Mouse (Mus musculus) myocyte (in vitro differentiated cells): Measurements from ENCODE around the gene Atn1. TPM values are rescaled to one million over a fixed set of nuclear protein-coding genes. Genes with fewer than 3 reads are reported as not detected.

ENCODE experiments used
- H3K27me3 ChIP-seq: one replicate; pipeline ENCODE4 v1.6.1; 2011; ENCODE audit not compliant: control insufficient read depth, insufficient read depth, insufficient read length
- H3K36me3 ChIP-seq: one replicate; pipeline ENCODE4 v1.6.1; 2011; ENCODE audit not compliant: control insufficient read depth, insufficient read depth
- H3K4me2 ChIP-seq: one replicate; pipeline ENCODE4 v1.6.1; 2011; ENCODE audit warnings: low read depth, control low read depth
- H3K4me3 ChIP-seq: one replicate; pipeline ENCODE4 v1.5.1; 2011; ENCODE audit warnings: mild to moderate bottlenecking, control low read depth, moderate library complexity
- H3K79me2 ChIP-seq: one replicate; pipeline ENCODE4 v1.6.1; 2011; ENCODE audit not compliant: control insufficient read depth, insufficient read depth
- H3ac ChIP-seq: one replicate; pipeline ENCODE4 v1.6.1; 2011; ENCODE audit not compliant: control insufficient read depth, insufficient read length
- CEBPB ChIP-seq: IDR thresholded peaks from 2 replicates; pipeline ENCODE4 v1.6.1; 2011; ENCODE audit warnings: mild to moderate bottlenecking, moderate library complexity; ENCODE audit not compliant: poor library complexity, insufficient read depth, severe bottlenecking
- E2F4 ChIP-seq: IDR thresholded peaks from one replicate; pipeline ENCODE4 v1.6.1; 2011; ENCODE audit warnings: mild to moderate bottlenecking, control low read depth, moderate library complexity; ENCODE audit not compliant: insufficient read depth
- MAX ChIP-seq: IDR thresholded peaks from one replicate; pipeline ENCODE4 v1.6.1; 2011; ENCODE audit warnings: low read depth, mild to moderate bottlenecking, control low read depth
- MYOD1 ChIP-seq, 3 experiments: IDR thresholded peaks; one replicate each; pipeline ENCODE4 v1.6.1; 2011; ENCODE audit warnings: control low read depth in 2 of 3, low read depth in 2 of 3, mild to moderate bottlenecking in 2 of 3, moderate library complexity in 1 of 3; ENCODE audit not compliant: insufficient read length in 2 of 3, control insufficient read depth in 1 of 3
- MYOG ChIP-seq, 3 experiments: IDR thresholded peaks; one replicate each; pipeline ENCODE4 v1.6.1; 2011; ENCODE audit warnings: control low read depth in 2 of 3, low read depth in 2 of 3, mild to moderate bottlenecking in 2 of 3; ENCODE audit not compliant: insufficient read length in 2 of 3, control insufficient read depth in 1 of 3, insufficient read depth in 1 of 3
- POLR2A ChIP-seq: IDR thresholded peaks from one replicate; pipeline ENCODE4 v1.6.1; 2011; ENCODE audit warnings: low read depth, mild to moderate bottlenecking, control low read depth, moderate library complexity; ENCODE audit not compliant: insufficient read length
- POLR2AphosphoS2 ChIP-seq: IDR thresholded peaks from one replicate; pipeline ENCODE4 v1.6.1; 2011; ENCODE audit warnings: low read depth, control low read depth; ENCODE audit not compliant: insufficient read length
- REST ChIP-seq: IDR thresholded peaks from one replicate; pipeline ENCODE4 v1.6.1; 2011; ENCODE audit warnings: mild to moderate bottlenecking, control low read depth, moderate library complexity; ENCODE audit not compliant: insufficient read depth, insufficient read length
- SRF ChIP-seq: IDR thresholded peaks from one replicate; pipeline ENCODE4 v1.6.1; 2011; ENCODE audit warnings: low read depth; ENCODE audit not compliant: control insufficient read depth, insufficient read length
- TCF12 ChIP-seq: IDR thresholded peaks from one replicate; pipeline ENCODE4 v1.6.1; 2011; ENCODE audit warnings: mild to moderate bottlenecking, control low read depth; ENCODE audit not compliant: poor library complexity, insufficient read depth, severe bottlenecking
- TCF3 ChIP-seq: IDR thresholded peaks from one replicate; pipeline ENCODE4 v1.6.1; 2011; ENCODE audit warnings: low read depth, control low read depth; ENCODE audit not compliant: insufficient read length
- USF1 ChIP-seq: IDR thresholded peaks from one replicate; pipeline ENCODE4 v1.6.1; 2011; ENCODE audit warnings: low read depth, mild to moderate bottlenecking, control low read depth, moderate library complexity
- polyA plus RNA-seq: library from polyadenylated mRNA; unstranded; fragments of >200 nt; fragmentation: generic; extraction: Trizol; gene quantifications from one replicate; pipeline ENCODE4 v1.2.1, GENCODE M21; 2012; ENCODE audit warnings: missing spikeins

Atn1 gene
- polyA plus RNA-seq, 1 experiment: 39.4 TPM

DNA sequence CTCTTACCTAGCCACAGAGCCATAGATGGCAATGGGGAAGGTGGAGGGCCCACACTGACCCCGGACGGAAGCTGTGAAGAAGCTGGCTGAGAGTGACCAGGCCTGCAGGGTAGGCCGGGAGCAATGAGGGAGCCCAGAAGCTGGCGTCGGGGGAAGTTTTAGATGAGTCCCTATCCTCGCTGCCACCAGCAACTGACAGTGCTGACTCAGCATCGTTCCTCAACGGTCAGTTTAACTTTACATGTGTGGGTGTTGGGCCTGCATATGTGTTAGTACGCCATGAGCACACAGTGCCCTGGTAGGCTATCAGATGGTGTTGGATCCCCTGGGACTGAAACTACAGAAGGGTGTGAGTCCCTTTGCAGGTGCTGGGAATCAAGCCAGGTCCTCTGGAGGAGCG, 31.9 kb downstream of the Atn1 start:
- Histone ChIP-seq H3K4me3 (no peak overlapping the region), H3K27me3 (no peaks in the 10 kb centered on the region), H3ac (no peak overlapping the region), H3K79me2 (no peaks in the 10 kb centered on the region), H3K4me2 (no peak overlapping the region), H3K36me3 (no peaks in the 10 kb centered on the region)
- TF ChIP-seq REST (no peak), POLR2A (no peak), SRF (no peak), MAX (no peak), POLR2AphosphoS2 (no peak), TCF12 (no peak), CEBPB (no peak)

GRCm38 (mm10) chr6:124723541-124723940, 32.8 kb downstream of the Atn1 start:
- no peaks in the 10 kb centered on the region for H3K27me3 ChIP-seq
- H3K79me2 ChIP-seq: no peaks in the 10 kb centered on the region
- TF ChIP-seq USF1 (no peak), CEBPB (no peak), SRF (no peak), POLR2A (no peak), REST (no peak), E2F4 (no peak), MYOD1 (IDR thresholded peaks at IDR 0.05; ENCODE audit: control insufficient read depth in 1 of 3, insufficient read length in 2 of 3, low read depth in 2 of 3) (no peak), TCF12 (no peak), MAX (no peak), POLR2AphosphoS2 (no peak), MYOG (IDR thresholded peaks at IDR 0.05; ENCODE audit: control insufficient read depth in 1 of 3, insufficient read depth in 1 of 3, insufficient read length in 2 of 3, low read depth in 2 of 3) (no peak), TCF3 (no peak)
- no peak overlapping the region for H3K4me3 ChIP-seq
- no peaks in the 10 kb centered on the region for H3K36me3 ChIP-seq
- no peak overlapping the region for H3ac ChIP-seq
- no peak overlapping the region for H3K4me2 ChIP-seq

GRCm38 (mm10) chr6:124722876-124723473, 33.3 kb downstream of the Atn1 start:
- no peak overlapping the region for H3ac ChIP-seq
- H3K36me3 ChIP-seq: no peaks in the 10 kb centered on the region
- H3K4me2 ChIP-seq: no peak overlapping the region
- no peak overlapping the region for H3K4me3 ChIP-seq
- TF ChIP-seq MYOD1 (IDR thresholded peaks at IDR 0.05; ENCODE audit: control insufficient read depth in 1 of 3, insufficient read length in 2 of 3, low read depth in 2 of 3): no peak
- no peak for TF ChIP-seq E2F4
- TF ChIP-seq CEBPB: no peak
- TF ChIP-seq REST: no peak
- TF ChIP-seq TCF12: no peak
- TF ChIP-seq MYOG (IDR thresholded peaks at IDR 0.05; ENCODE audit: control insufficient read depth in 1 of 3, insufficient read depth in 1 of 3, insufficient read length in 2 of 3, low read depth in 2 of 3): no peak
- no peak for TF ChIP-seq MAX
- no peak for TF ChIP-seq TCF3
- no peak for TF ChIP-seq USF1
- TF ChIP-seq SRF: no peak
- no peak for TF ChIP-seq POLR2A
- TF ChIP-seq POLR2AphosphoS2: no peak
- H3K79me2 ChIP-seq: no peaks in the 10 kb centered on the region
- no peaks in the 10 kb centered on the region for H3K27me3 ChIP-seq

GRCm38 (mm10) chr6:124720904-124721303, 35.4 kb downstream of the Atn1 start:
- Histone ChIP-seq H3ac (no peak overlapping the region), H3K36me3 (peaks cover 6% of the 10 kb centered on the region), H3K4me3 (no peak overlapping the region), H3K27me3 (no peaks in the 10 kb centered on the region), H3K4me2 (no peak overlapping the region), H3K79me2 (no peaks in the 10 kb centered on the region)
- no peak for TF ChIP-seq TCF3
- no peak for TF ChIP-seq TCF12
- no peak for TF ChIP-seq CEBPB
- no peak for TF ChIP-seq SRF
- no peak for TF ChIP-seq POLR2AphosphoS2
- TF ChIP-seq MAX: no peak
- TF ChIP-seq REST: no peak
